ENCODE assay signal across 13 mouse cellular contexts in genomic region chr7:144038741-144039140, GRCm38 (mm10). TPM values are rescaled to one million over a fixed set of nuclear protein-coding genes. Genes with fewer than 3 reads are reported as not detected.
DNase-seq lines count a peak whose midpoint lies in the region; ATAC-seq and TF ChIP-seq lines count a peak whose summit lies in the region.
"Had no signal": no experiment of that assay in that cellular context is flagged by ENCODE, and none has a peak within 500 bp of the region (broad histone marks: within the 10 kb centered on the region; RNA-seq: fewer than 3 reads in every experiment).

No protein-coding gene starts in this region.

- TF ChIP-seq CTCF in lung, embryonic 14.5 days (IDR thresholded peaks at IDR 0.05; ENCODE audit: low read depth), result no peak
- TF ChIP-seq CTCF in lung, adult 2 months (IDR thresholded peaks at IDR 0.05; ENCODE audit: insufficient read depth, low read length), result no peak

- no peak for DNase-seq in heart, adult 8-10 months (ENCODE audit: low spot score)
- DNase-seq in lung, embryonic 14.5 days, result no peak
- DNase-seq in lung, adult 2 months, result no peak
- DNase-seq in gastrocnemius, postnatal 4 days (ENCODE audit: low spot score in 2 of 2), result no peak
- DNase-seq in yolk sac, embryonic 10.5 days (ENCODE audit: low spot score), result no peak
- DNase-seq: B cell, adult 2 months; thymus, adult 2 months had no signal

- WGBS in heart, embryonic 12.5 days, result 54% methylated on average over 8 of the region's 8 CpGs
- WGBS in lung, embryonic 14.5 days, result 65% methylated on average over 8 of the region's 8 CpGs
- WGBS in lung, adult 2 months, result 62% methylated on average over 8 of the region's 8 CpGs
- WGBS in hindbrain, embryonic 12.5 days, result 71% methylated on average over 8 of the region's 8 CpGs
- WGBS in neural tube, embryonic 13.5 days, result 65% methylated on average over 8 of the region's 8 CpGs

- no peak overlapping the region for H3K4me3 ChIP-seq in heart, embryonic 12.5 days
- no peak overlapping the region for H3K4me3 ChIP-seq in lung, embryonic 14.5 days (ENCODE audit: low read depth, low read length)
- H3K4me3 ChIP-seq in lung, adult 2 months (replicated peaks; ENCODE audit: extremely low read depth, low read depth, low read length), result no peak overlapping the region
- H3K4me3 ChIP-seq in hindbrain, embryonic 12.5 days, result no peak overlapping the region
- no peak overlapping the region for H3K4me3 ChIP-seq in neural tube, embryonic 13.5 days

- peaks cover 6% of the 10 kb centered on the region; the same call in 1 of the 2 replicates for H3K9me3 ChIP-seq in heart, embryonic 12.5 days (replicated peaks)
- no peaks in the 10 kb centered on the region for H3K9me3 ChIP-seq in lung, embryonic 14.5 days (ENCODE audit: low read depth, low read length)
- no peaks in the 10 kb centered on the region for H3K9me3 ChIP-seq in hindbrain, embryonic 12.5 days (replicated peaks)
- H3K9me3 ChIP-seq in neural tube, embryonic 13.5 days, result no peaks in the 10 kb centered on the region

- H3K27ac ChIP-seq in heart, embryonic 12.5 days (ENCODE audit: poor library complexity, severe bottlenecking), result 0 out of 2 replicates have a peak overlapping the region, but pooled peaks have one; percentile 56
- H3K27ac ChIP-seq in lung, embryonic 14.5 days (ENCODE audit: low read depth), result peak overlapping the region; percentile 70; the same call in 1 of the 2 replicates
- H3K27ac ChIP-seq in hindbrain, embryonic 12.5 days, result peak overlapping the region; percentile 71; the same call in 1 of the 2 replicates
- H3K27ac ChIP-seq in neural tube, embryonic 13.5 days (replicated peaks), result peak overlapping the region; percentile 83
- H3K27ac ChIP-seq: kidney, postnatal 0 days; liver, embryonic 14.5 days had no signal

- no peak for TF ChIP-seq POLR2A in lung, adult 2 months (IDR thresholded peaks at IDR 0.05; ENCODE audit: borderline replicate concordance, extremely low read depth, low read depth, low read length)

- no peak overlapping the region for H3K4me2 ChIP-seq in heart, embryonic 12.5 days
- no peak overlapping the region for H3K4me2 ChIP-seq in lung, embryonic 14.5 days
- no peak overlapping the region for H3K4me2 ChIP-seq in hindbrain, embryonic 12.5 days (replicated peaks)
- no peak overlapping the region for H3K4me2 ChIP-seq in neural tube, embryonic 13.5 days

- no peaks in the 10 kb centered on the region for H3K27me3 ChIP-seq in heart, embryonic 12.5 days (replicated peaks)
- H3K27me3 ChIP-seq in lung, embryonic 14.5 days (ENCODE audit: insufficient read depth, low read length), result no peaks in the 10 kb centered on the region
- H3K27me3 ChIP-seq in hindbrain, embryonic 12.5 days, result no peaks in the 10 kb centered on the region
- no peaks in the 10 kb centered on the region for H3K27me3 ChIP-seq in neural tube, embryonic 13.5 days

- no peaks in the 10 kb centered on the region for H3K36me3 ChIP-seq in heart, embryonic 12.5 days
- H3K36me3 ChIP-seq in lung, embryonic 14.5 days (ENCODE audit: insufficient read depth), result no peaks in the 10 kb centered on the region
- no peaks in the 10 kb centered on the region for H3K36me3 ChIP-seq in hindbrain, embryonic 12.5 days
- H3K36me3 ChIP-seq in neural tube, embryonic 13.5 days, result no peaks in the 10 kb centered on the region

- ATAC-seq in heart, embryonic 12.5 days (ENCODE audit: insufficient number of reproducible peaks, low FRiP score), result no peak
- no peak for ATAC-seq in lung, embryonic 14.5 days (ENCODE audit: insufficient read depth)
- 0 out of 2 replicates have a peak, but pooled peaks have one; percentile 32 for ATAC-seq in hindbrain, embryonic 12.5 days (ENCODE audit: low FRiP score)
- peak; percentile 67 for ATAC-seq in neural tube, embryonic 13.5 days (ENCODE audit: low read depth)

- peaks cover 36% of the 10 kb centered on the region for H3K4me1 ChIP-seq in heart, embryonic 12.5 days (replicated peaks)
- no peaks in the 10 kb centered on the region for H3K4me1 ChIP-seq in lung, embryonic 14.5 days (ENCODE audit: insufficient read depth)
- H3K4me1 ChIP-seq in lung, adult 2 months (ENCODE audit: control insufficient read depth, insufficient read depth, low read length), result no peaks in the 10 kb centered on the region
- peaks cover 11% of the 10 kb centered on the region for H3K4me1 ChIP-seq in hindbrain, embryonic 12.5 days
- H3K4me1 ChIP-seq in neural tube, embryonic 13.5 days (replicated peaks), result peaks cover 20% of the 10 kb centered on the region

- no peak overlapping the region for H3K9ac ChIP-seq in heart, embryonic 12.5 days
- H3K9ac ChIP-seq in lung, embryonic 14.5 days, result no peak overlapping the region
- H3K9ac ChIP-seq in hindbrain, embryonic 12.5 days, result no peak overlapping the region
- H3K9ac ChIP-seq in neural tube, embryonic 13.5 days, result no peak overlapping the region
- H3K9ac ChIP-seq: liver, embryonic 14.5 days had no signal

RNA-seq across cellular contexts. Expression of gene Shank2, which starts 37.0 kb away (rescaled TPM):
- polyA plus RNA-seq in heart, embryonic 12.5 days (2016; fragmentation: Nextera tagmentation; extraction: Ambion mirVana), result 0.12 and 0.27 TPM in 2 replicates
- under 1 TPM; 0.16 to 0.38 (median 0.24) TPM for total RNA-seq in heart, adult 8-10 months (2022)
- polyA plus RNA-seq in lung, embryonic 14.5 days (2014; fragmentation: Nextera tagmentation; extraction: Ambion mirVana), result 2.1 and 2.2 TPM in 2 replicates
- polyA plus RNA-seq in lung, adult 2 months (2012; rRNA removed), result 3.4 and 3.5 TPM in 2 replicates
- 3.3 and 3.7 TPM in 2 replicates for polyA plus RNA-seq in hindbrain, embryonic 12.5 days (2016; fragmentation: Nextera tagmentation; extraction: Ambion mirVana)
- 6.4 and 6.7 TPM in 2 replicates for polyA plus RNA-seq in neural tube, embryonic 13.5 days (2015; fragmentation: Nextera tagmentation; extraction: Ambion mirVana)
- under 1 TPM; 0.52 to 0.88 TPM for total RNA-seq in gastrocnemius, postnatal 4 days (2021)
- total RNA-seq: MEL had no signal

Comparison
In these comparisons a context has a peak if more than half of its experiments do, and no peak if none do; other contexts are left out.
1. ATAC-seq: peak in hindbrain, embryonic 12.5 days (single experiment) and neural tube, embryonic 13.5 days (single experiment); none in heart, embryonic 12.5 days (single experiment) and lung, embryonic 14.5 days (single experiment).
2. Peak in every context shown above with its lines, with median percentiles within 50 percentile points of each other: H3K27ac ChIP-seq.